Mouse (Mus musculus) liver (tissue): ENCODE data around the gene Ermap.

Experiments
- DNase-seq: peaks from one replicate; pipeline ENCODE4 v3.0.0-alpha.2; 2020; ENCODE audit warnings: mixed read lengths

Gene Ermap

DNA sequence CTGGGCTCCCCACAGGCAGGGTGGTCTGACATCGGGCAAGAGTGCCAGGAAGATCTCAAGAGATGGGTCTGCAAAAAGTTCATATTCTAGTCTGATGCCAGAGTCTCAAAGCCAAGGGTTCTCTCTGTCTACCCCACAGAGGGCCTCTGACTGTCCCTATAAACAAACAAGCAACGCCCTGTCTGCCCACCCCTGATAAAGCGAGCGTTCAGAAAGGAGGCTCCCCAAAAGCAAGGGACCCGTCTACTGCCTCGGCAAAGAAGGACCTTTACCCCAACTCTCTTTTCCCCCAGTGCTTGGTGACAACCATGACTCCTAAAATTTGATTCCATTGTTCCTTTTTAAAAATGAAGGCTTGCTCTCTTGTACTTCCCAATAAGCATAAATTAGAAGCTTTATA, at the start of gene Ermap:
Ermap (minus strand) TSS at position 148 of the 400 bp plus-strand sequence.
- DNase-seq = peak; percentile 90

DNA sequence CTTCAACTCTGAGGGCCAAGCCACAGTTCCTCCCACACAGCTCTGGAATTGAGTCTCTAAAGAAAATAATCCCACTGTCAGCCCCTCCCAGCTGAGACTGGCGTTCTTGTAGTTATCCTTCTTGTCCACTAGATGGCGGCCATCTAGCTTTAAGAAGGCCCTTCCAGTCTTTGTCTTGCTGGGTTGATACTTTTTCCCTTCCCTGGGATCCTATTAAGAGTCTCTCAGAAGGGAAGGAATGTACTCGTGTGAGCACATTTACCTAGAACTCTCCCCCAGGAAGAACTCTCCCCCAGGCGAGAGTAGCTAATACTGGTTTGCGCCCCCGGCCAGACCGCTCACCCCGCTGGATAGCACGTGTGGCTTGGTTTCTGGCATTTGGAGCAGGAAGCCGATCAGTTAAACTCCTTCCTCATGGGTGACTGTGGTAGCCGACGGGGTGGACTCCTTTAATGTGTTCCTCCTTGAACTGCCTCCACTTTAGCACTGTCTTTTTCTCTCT, 49.4 kb upstream of the Ermap start:
- DNase-seq = no peak

DNA sequence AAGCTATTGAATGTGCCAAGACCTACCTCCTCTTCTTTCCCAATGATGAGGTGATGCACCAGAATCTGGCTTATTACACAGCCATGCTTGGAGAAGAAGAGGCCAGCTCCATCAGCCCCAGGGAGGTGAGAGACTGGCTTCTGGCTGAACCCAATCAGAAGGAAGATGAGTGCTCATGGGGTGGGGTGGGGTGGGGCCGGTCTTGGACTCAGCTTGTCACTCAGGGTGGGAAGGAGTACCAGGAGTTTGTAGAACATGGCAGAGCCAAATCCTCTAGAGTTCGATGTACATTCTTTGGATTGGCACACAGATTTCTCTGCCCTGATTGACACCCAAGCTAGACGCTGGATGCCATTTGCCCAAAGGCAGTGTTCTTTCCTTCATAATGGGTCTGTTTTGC, 48.9 kb upstream of the Ermap start:
- no peak for DNase-seq

DNA sequence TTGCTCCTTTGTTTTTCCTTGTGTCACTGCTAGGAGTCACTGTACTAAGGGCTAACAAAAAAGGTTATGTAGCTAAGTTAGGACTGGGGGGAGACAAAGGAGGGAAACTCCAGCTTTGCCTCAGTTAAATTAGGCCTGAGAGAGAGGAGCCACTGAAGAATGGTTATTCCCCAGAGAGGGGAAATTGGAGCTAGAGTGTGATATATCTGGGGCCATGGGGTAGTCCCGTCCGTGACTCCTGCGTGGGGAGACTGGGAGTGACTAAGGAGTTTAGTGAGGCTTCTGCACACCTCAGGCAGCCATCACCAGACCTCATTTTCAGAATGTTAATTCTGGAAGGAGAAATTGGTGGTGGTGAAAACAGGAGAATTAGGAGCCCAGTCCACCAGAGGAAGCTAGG, 44.5 kb upstream of the Ermap start:
- no peak for DNase-seq

DNA sequence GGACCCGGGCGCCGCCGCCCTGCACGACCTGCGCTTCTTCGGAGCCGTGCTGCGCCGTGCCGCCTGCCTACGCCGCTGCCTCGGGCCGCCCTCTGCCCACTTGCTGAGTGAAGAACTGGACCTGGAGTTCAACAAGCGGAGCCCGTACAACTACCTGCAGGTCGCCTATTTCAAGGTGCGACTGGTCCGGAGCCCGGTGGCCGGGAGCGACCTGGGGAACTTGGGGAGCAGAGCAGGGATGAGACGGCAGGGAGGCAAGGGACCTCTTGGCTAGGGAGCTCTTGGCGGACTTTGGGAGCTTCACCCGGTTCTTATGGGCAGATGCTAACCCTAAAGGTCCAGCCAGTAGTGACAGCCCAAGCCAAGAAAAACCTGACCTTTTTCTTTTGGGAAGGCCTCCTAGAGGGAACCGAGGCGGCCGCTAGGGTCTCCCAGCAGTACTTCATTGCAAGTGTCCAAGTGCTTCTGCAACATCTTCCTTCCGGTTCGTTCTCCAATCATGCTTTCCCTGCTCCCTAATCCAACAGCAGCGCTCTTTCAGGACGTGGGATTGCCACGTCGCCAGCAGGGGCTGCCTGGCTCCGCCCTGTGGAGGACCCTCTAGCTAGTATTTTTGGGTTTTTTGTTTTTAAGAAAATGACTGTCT, 43.6 kb upstream of the Ermap start:
- DNase-seq = peak; percentile 46

DNA sequence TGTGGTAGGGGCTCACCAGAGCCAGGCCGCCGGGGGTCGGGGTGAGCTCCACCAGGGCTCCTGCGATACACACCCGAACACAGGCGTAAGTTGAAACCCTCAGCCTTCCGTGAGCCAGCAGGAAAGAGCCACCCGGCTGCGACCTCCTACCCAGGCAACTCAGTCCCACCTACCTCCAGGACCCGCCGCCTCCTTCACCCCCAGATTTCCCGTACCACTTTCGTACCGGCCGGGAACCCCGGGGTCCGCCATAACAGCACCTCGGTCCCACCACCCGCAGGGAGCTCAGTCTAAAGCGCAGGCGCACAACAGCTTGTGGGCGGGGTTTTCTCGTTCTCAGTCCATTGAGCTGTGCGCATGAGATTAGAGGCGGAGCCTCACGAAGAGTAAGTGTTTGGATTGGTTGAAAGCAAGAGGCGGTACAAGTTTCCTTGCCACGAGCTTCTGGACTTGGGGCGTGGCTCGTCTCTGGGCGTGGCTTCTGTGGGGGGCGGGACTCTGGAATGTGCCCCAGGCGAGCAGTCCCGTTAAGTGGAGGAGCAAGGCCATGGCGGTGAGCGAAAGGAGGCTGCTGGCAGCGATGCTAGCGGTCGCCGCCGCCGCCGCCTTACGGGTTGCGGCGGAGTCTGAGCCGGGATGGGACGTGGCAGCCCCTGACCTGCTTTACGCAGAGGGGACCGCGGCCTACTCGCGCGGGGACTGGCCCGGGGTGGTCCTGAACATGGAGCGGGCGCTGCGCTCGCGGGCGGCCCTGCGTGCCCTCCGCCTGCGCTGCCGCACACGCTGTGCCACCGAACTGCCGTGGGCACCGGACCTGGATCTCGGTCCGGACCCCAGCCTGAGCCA, 42.8 kb upstream of the Ermap start, which contains the start of the genes AU022252 and P3h1:
AU022252 (minus strand) TSS at position 303 of the 846 bp plus-strand sequence.
P3h1 (plus strand) TSS at position 506 of the 846 bp plus-strand sequence.
- DNase-seq = peak; percentile 99

DNA sequence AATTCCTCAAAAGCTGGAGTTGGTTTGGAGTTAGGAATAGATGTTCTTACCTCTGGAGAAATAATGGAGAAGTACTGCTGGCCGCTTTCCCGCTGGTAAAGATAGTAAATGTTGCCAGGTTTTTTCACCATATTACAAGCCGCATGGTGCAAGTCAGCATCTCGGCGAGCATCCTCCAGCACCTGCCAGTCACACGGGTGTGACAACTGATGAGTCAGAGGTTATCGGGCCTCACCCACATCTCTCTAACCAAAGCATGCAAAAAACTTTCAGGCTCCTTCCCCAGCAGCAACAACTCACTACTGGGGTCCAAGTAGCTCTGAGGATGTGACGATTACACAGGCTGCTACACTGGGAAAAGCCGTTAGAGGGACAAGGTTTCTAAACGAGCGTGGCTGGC, 36.9 kb upstream of the Ermap start:
- DNase-seq = peak; percentile 39

DNA sequence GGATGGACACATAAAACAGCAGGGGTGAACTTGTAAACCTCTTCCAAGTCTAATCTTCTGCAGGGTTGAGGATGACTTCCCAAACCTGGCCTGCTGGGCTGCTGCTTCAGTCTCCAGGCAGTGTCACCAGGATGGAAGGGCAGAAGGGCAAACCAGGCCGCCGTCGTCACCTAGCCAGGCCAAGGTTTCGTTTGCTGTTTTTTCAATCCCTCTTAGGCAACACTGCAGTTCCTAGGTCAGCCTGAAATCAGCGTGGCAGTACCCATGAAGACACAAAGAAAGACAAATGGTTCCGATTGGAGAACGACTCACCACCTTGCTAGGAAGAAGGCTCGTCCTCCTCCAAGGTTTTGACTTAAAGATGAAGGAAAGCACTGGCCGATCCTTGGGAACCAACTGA, 35.9 kb upstream of the Ermap start:
- DNase-seq = no peak

DNA sequence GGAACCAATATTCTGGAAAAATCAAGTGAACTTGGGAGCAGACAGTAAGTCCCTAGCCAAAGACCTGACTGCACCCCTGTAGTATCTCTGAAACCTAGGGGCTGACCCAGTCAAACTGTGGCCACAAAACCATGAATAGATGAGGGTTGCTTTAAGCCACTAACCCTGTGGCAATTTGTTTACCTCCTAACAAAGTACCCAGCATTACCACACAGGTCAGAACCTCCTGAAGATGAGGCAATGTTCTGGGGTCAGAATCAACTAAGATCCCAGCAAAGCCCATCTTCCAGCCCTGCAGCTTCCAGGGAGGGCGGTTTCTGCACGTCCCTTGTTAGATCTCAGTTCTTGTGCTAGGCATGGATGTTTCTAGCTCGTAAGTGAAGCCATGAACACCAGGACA, 34.7 kb upstream of the Ermap start:
- DNase-seq = no peak

DNA sequence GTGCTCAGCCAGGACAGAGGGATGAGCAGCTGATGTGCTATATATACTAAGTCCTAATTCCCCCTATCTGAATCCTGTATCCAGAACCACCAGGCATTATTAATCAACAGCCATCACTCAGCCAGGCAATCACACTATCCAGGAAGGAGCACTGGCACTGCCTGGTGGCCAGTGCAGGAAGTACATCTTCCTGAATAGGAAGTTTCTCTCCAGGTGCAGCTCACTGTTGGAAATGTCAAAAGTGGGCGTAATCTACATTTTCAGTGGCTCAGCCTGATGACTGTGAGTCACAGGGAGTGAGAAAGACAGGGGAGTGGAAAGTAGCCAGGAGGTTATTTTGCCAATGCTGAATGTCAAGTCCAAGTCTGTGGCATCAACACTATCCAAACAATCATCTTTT, 33.9 kb upstream of the Ermap start:
- peak; percentile 52 for DNase-seq

DNA sequence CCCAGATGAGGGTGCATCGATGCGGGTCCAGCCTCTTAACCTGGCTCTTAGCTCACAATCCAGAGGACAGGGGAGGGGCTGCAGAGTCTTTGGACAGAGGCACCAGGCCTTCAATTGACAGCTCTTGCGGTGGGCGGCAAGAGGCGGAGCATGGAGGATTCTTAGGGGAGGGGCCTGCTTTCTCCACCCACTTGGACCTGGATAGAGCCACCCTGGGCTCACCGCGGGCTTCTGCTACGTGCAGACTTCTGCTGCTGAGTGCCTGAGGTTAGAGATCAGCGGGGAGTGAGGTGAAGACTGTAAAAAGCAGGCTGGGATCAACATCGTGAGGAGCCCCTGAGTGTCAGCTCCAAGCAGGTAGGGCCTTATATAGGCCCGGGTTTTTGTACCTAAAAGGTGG, 28.4 kb upstream of the Ermap start, which contains the start of gene Tmem269:
Tmem269 (minus strand) TSS at position 49 of the 400 bp plus-strand sequence.
- peak; percentile 24 for DNase-seq

DNA sequence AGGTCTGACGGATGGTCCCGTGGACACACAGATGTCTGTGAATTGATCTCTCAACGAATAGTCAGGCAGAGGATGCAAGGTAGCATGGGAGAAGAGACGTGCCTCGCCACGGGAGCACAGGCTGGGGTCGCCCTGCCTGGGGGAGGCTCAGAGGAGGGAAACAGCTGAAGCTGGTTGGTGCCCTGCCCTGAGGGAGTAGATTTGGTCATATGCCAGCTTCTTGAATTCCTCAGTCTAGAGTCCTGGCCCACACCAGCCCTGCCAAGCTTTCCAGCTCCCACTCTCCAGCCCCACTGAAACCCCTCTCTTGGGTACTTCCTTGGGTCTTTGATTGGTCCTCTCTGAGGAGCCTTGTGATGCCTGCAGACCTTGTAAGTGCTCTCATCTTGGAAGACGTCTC, 26.9 kb upstream of the Ermap start:
- no peak for DNase-seq

DNA sequence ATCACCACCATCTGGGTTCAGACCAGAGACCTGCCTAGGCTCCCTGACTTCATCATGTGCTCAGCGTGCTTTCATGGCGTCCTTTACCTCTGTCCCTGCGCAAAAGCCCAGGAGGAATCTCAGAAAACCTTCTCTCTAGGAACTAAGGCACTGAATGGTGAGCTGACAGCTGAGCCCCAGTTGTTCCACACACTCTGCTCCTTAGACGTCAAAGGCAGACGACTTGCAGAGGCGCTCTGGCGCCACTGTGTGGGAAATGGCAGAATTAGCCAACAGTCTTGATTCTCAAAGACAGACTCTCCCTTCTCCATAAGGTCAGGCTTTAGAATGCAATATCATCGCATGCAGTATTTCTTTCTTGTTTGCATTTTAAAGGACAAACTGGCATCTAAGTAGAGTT, 14.9 kb upstream of the Ermap start:
- DNase-seq = peak; percentile 86

DNA sequence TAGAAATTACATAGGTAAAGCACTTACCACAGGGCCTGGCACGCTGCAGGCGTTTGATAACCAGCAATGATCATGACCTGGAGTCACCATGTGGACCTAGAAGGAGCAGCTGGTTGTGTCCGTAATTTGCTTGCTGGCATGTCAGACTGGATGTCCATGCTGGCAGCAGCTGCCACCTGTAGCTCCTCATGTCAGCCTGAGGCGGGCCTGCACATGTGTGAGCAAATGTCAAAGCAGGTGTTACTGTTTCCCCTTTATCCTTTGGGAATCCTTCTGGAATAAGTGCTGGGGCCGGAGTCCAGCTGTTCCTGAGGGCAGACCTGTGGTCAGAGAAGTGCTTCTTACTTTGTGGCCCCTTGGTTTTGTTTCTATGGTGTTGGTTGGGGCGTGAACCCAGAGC, 8.3 kb upstream of the Ermap start:
- DNase-seq = no peak

DNA sequence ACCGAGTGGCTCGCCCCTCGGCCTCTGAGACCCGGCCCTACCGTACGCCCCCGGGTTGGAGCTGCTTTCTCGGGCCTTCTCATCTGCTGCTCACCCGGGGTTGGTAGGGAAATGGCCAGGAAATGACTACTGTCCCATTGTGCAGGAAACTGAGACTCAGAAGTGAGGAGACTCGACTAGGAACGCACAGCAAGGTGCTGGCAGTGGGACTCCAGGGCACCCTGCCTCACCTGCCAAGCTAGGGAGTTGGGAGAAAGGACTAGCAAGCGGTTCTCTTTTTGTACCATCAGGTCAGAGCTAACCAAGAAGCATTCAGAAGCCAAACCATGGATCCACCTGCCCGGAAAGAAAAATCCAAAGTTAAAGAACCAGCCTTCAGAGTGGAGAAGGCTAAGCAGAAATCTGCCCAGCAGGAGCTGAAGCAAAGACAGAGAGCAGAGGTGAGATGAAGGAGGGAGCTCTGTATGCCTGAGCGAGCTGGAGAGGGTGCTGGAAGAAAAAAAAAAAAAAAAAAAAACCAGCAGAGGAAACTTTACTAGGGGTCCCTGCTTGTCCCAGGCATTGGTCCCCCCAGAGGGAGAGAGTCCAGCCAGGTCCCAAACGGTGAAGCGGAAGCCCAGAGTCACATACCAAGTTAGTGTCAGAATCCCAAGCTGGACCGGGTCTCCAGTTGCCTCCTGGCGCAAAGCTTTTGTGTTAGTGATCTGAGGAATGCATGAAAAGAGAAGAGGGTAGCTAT, 5.9 kb upstream of the Ermap start:
- no peak for DNase-seq

DNA sequence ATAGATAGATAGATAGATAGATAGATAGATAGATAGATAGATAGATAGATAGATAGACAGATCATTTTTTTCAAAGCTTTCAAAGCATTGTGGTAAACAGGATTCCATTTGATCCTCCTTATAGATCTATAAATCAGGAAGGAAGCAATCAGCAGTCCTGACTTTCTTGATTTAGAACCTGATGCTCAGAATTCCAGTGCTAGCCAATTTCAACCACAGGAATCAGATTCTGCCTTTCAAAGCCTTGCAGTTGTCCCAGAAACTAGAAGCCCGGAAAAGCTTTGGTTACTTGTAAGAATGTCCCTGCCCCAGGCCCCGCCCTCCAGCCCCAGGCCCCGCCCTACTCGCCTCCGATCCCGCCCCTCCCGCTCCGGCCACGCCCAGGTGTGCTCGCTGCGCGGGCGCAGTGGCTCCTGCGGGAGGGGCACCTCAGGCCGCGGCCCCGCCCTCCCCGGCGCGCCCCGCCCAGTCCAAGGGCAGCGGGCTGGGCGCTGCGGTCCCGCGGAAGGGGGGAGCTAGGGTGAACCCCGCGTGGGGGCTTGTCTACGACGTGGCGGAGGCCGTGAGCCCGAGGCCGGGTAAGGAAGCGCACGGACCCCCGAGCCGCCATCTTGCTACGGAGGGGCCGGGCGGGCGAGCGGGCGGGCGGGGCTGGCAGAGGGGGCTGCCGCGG, 5.2 kb upstream of the Ermap start, which contains the start of gene Svbp:
Svbp (plus strand) TSS at position 398 of the 673 bp plus-strand sequence.
- DNase-seq = peak; percentile 97

DNA sequence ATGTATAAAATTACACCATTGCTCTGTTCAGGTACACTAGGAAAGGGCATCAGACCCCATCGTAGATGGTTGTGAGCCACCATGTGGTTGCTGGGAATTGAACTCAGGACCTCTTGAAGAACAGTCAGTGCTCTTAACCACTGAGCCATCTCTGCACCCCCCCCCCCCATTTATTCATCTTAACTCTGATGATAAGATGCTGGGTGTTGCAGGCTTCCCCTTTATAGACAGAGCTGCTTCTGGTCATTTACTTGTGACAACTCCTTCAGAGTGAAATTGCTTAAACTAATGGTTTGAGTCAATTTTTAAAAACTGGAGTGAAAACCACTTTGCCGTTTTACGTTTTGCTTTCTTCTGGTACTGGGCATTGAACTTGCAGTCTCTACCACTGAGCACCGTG, 2.9 kb upstream of the Ermap start:
- DNase-seq = no peak

DNA sequence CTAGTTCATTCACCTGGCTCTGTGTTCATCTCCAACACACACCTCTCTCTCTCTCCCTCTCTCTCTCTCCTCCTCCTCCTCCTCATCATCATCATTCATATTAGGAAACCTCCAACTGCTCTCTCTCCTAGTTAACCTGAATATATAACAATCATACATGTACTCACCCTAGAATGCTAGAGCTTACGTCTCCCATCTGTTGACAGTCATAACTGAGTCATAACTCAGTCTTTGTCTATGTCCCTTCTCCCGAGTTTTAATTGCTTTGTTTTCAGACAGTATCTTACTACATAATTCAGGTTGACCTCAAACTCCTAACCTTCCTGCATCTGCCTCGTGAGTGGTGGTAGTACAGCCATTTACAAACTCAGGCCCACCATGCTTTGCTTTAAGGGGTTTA, 1.5 kb upstream of the Ermap start:
- no peak for DNase-seq

DNA sequence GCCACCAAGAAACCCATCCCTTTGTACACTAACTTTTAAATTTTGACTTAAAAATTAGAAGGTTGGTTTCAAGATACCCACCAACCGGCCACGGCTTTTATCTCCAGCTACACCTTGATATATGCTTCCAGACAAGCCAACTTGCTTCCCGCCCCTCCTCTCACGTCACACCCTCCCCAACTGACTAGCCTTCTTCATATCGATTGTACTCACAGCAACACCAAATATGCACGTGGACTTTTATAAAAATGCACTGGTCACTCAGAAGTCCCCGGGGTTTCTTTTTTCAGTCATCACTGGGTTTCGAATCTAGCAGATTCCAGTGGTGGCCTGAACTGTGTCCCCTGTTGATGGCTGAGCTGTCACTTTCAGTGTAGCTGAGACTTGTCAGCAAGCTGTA, 807 bp upstream of the Ermap start:
- peak; percentile 89 for DNase-seq

DNA sequence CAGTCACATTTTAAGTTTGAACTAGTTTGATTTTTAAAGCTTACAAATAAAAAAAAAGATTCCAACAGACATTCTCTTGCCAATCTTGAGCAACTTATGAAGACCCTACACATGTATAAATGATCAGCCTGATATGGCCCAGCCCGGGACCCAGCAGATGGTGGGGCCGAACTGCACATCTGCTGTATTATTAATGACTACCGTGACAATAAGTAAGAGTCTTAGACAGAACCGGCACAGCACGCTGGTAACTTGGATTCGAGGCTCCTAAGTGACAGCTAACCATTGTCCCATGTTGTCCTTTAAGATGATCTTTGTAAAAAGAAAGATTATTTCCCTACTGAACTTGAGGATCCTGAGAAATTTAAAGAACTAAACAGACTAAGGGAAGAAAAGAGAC, 419 bp downstream of the Ermap start:
- DNase-seq = peak; percentile 47

DNA sequence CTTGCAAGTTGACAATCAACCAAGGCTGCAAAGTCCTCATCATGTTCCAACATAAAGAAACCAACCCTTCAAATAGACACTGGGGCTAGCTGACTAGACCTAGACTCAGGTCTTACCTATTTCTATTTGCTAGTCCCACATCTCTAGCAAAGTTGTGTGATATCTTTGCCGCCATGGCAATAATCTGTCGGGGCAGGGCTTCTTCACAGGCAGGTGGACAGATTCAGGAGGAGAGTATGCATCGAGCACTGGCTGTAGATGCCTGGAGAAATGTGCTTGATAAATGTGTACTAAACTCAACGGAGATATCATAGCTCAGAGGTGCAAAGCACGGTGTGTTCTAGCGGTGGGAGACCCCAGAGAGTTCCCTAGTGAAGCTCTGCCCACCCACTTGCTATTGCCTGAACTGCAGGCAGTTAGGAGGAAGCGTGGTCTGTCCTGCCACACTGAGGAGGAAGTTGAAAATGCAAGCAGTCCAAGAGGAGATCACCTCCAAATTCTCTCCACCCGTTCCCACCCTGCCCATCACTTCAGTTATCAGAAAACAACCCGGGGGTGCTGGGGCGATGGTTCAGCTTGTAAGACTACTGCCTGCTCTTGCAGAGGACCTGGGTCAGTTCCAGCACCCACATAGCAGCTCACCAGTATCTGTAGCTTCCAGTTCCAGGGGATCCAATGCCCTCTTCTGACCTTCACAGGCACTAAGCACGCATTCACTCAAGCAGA, 1.6 kb downstream of the Ermap start:
- DNase-seq = peak; percentile 85

DNA sequence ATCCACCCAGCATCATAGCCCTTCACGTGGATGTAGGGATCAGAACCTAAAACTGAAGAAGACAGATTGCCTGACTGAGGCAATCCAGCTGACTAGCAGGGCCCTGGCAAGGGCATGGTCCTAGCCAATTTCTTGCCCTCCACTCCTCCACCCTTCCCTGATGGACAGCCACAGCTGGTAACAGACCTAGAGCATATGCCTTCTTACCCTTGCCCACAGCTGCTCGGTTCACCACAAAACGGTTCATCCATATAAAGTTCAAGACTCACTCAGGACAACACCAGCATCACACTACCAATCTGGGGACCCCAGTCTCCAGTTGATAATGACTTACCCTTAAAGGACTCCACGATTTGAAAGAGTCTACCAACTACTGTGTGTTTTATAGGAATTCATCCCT, 4.0 kb downstream of the Ermap start:
- DNase-seq = no peak
